Mouse (Mus musculus) frontal cortex, postnatal 36 days (tissue): ENCODE data around the gene Slc17a3.
A peak's percentile ranks its signal among the peaks of the same experiment; 100 is the strongest.

Experiments used
- DNase-seq, 2 experiments: peaks; one replicate each; pipeline ENCODE4 v3.0.0; 2022; ENCODE audit warnings: low spot score in 2 of 2

The Slc17a3 gene

DNA sequence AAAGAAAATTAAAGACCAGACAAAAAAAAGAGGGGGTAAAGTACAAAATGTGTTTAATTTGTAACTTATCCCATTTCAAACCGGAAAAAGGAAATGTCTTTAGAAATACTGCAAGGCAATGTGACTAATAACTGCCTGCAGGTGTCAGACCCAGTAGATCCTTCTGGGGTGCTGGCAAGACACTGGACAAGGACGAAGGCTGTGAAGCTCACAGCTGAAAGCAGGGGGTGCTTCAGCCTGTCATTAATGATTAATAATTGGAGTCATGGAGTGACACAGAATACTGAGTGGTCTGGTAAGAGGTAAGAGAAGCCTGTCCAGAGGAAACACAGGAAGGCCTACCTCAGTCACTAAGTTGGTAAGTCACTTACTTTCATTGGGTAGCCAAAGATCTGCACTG lies at the start of gene Slc17a3:
TSS of gene Slc17a3 (plus strand) at position 127 of the 400 bp plus-strand sequence.
- DNase-seq = no peak

DNA sequence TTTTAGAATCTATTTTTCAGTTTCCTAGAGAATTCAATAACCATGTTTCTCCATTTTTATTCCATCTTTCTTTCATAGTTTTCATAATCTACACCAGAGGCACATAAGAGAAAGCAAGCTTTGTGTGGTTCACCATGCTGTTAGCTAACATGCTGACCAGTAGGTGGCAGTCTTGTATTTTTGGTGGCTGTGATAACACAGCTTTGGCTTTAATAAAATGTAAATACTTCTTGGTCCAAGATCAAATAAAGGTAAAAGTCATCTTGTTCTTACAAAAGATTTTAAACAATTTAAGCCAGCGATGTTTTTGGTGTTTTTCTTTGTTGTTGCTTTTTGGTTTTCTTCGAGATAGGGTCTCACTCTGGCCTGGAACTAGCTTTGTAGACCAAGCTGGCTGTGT lies 46.7 kb upstream of the Slc17a3 start:
- peak; percentile 20 to 60 for DNase-seq

DNA sequence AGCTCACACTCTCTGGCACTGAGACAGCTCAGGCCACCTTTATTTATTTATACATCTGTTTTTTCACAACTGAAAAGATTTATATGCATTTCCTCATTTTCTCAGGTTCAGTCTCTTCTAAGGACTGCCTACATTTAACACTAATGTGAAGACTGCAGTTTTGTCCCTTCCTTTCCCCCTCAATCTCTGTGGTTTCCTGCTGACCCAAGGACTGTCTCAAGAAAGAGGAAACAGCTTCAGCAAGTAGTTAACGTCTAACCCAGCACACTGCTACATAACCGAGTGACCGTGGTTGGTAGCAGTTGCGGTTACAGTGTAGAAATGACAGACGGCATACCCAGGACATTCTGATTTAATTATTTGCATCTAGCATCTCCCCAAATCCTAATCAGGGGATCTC lies 39.8 kb upstream of the Slc17a3 start:
- DNase-seq = no peak

DNA sequence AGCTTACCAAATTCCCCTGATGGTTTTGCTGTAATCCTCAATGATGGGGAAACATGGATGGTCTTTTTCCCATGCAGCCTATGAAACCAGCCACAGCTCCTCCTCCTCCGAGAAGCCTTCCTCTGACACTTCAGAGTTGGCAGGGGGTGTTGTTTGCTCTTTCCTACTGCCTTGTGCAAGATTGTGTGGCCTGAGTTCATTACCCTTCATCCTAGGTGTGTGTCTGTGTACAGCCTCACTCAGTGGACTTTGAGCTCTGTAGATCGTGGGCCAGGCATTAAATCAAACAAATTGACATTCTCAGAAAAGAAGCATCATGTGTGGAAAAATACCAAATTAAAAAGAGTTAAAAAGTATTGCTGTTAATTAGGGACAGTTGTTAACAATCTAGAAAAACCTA lies 34.7 kb upstream of the Slc17a3 start:
- no peak for DNase-seq

DNA sequence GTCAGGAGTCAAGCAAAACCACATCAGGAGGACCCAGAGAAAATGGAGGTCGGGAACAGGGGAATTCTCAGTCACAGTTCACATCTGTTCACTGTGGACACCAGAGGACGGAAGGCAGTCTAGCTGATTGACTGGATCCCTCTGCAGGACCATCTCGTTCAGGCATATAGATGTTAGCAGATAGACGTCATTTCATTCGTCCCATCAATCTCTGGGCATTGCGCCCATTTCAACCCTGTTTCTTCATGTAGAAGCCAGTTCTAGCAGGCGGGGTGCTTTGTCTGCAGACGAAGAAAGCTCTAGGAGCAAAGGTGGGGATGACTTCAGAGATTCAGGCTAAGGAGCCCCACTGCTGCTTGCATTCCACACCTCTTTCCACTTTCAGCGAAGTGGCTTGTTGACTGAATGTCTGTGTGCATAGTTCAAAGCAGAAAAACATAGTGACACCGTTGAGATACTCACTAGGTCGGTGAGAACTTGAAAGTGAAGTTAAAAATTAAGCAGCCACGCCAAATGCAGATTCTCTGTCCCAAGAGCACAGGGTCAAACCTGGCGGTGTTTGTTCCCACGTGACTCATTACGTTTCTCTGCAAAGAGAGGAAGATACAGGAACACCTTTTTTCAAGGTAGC lies 32.7 kb upstream of the Slc17a3 start, which contains the start of gene Slc17a2:
TSS of gene Slc17a2 (plus strand) at position 572 of the 631 bp plus-strand sequence.
- no peak for DNase-seq

DNA sequence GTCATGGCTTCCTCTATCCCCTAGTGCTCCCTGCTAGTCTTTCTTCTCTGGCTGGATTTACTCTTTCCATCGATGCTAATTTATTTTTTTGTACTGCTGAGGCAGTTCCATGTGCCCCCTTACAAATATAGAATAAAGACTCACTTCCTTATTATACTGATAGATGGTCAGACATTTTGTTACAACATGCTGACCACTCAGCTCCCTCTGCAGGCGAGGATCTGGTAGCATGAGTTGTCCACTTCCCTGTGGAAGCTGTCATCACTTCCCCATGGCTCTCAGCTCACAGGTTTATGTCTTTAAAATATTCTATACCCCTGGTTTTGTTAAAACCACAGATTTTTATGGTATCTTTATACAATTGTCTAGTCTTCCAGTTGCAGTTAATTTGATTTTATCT lies 23.1 kb upstream of the Slc17a3 start:
- no peak for DNase-seq

DNA sequence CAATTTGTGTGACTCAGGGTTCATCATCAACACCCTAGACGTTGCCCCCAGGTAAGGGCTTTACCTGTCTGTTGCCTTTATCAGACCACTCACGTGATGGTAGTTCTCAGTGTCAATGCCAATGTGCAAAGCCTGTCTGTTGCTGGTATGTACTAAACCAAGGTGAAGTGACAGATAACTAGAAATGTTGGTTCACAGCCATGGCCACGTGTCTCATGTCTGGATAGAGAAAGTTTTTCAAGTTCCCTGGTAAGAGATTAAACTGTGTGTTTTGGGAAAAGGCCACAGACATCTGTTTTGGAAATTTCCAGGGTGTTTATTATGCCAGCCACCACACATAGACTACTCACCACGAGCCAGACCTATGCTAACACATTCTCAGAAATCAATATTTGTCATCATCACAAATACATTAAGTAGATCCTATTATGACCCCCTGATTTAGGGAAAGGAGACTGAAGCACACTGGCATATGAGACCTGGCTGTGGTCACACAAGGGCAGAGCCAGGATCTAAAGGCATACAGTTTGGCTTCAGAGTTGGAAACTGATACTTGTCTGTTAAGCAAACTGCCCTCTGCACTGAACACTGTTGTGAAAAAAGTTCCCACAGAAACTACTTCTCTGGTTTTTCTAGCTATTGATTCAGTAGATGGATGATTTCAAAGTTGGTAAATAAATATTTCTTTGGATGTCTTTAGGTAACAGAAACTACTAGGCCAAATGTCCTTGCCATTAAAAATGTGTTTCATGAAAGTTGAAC lies 18.9 kb upstream of the Slc17a3 start:
- DNase-seq = no peak

DNA sequence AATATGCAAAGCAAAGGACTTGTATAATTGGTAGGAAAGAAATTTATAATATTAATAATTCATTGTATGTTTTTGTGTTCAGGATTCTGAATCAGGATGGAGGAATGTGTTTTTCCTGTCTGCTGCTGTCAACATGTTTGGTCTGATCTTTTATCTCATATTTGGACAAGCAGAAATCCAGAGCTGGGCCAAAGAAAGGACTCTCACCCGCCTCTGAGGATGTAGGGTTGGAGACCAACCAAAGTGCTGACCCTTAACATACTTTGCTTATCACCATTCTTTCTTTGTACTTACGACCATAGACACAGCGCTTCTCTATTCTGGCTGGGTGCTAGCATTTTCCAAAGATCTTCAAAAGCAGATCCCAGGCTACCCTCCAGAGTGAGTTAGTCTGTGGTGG lies 17.0 kb upstream of the Slc17a3 start:
- DNase-seq = no peak

DNA sequence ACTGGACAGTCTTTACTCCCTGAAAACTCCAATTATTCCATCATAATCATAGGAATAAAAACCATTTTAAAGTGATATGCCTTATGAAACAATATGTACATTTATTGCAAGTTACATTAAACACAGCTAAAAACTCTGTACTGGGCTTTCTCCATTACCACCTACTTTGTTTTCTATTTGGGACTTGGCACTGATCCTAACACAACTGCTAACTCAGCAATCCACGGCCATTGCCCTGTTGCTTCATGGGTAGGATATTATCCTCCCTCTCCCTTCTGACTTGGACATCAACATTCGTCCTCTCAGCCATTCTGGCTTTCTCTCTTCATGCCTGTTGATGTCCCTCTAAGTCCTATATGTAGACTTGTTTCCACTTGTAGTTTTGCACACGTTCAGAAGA lies 12.6 kb upstream of the Slc17a3 start:
- no peak for DNase-seq

DNA sequence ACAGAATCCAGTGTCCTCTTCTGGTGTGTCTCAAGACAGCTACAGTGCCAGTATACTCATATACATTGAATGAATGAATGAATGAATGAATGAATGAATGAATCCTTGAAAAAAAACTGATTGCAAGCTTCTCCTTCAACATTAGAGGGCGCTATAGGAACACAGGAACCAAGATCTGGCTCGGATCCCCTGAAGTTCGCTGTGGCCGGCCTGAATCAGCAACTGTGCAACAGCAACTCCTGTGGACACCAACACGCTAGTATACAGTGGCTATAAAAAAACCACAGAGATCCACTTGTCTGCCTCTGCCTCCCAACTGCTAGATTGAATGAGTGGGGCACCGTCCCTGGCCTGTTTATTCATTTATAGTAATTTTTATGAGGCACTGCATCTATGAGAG lies 6.2 kb upstream of the Slc17a3 start:
- DNase-seq = no peak

DNA sequence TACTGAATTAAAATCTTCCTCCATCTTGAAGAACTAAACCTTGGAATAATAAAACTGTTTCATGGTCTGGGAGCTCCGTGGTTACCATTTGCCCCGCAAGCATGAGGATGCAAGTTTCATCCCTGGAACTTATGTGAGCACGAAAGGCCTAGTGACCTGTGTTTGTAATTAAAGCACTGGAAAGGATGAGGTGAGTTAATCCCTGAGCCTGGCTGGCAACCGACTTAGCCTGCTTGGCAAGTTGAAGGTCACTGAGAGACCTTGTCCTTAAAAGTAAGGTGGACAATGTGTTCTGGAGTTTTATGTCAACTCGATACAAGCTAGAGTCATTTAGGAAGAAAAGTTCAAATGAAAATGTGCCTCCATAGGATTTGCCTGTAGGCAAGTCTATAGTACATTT lies 4.4 kb upstream of the Slc17a3 start:
- DNase-seq = no peak

DNA sequence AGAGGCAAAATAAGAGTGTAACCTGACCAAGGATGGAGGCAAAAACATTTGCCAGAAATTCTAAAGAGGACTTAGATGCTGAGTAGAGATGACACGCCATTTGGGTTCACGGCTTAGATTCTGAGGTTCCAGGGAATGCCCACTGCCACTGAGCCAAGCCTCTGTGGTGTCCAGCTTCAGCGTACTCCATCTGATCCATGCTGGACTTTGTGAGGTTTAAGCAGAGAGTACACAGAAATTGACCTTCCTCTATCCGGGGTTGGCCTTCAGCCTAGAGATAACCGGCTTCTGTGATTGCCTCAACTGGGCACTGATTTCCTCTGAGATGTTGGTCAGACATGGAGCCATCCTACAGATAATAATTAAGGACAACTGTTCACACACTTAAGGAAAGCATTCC lies 2.6 kb upstream of the Slc17a3 start:
- DNase-seq = no peak

DNA sequence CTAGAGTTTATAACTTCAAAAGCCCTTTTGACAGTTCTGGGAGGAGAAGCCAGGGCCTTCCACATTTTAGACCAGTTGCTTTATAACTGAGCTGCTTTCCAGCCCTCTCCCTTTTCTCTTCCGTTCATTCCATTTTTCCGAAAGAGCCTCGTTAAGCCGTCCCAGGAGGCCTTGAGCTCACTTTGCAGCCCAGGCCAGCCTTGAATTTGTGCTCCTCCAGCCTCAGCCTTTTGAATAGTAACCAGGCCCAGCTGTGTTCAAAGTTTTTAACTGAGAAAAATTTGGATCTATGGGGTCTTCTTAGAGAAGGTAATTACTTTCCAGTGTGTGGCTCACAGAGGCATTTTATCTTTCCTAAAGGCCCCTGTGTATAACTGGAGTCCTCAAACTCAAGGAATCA lies 6.6 kb downstream of the Slc17a3 start:
- no peak for DNase-seq

DNA sequence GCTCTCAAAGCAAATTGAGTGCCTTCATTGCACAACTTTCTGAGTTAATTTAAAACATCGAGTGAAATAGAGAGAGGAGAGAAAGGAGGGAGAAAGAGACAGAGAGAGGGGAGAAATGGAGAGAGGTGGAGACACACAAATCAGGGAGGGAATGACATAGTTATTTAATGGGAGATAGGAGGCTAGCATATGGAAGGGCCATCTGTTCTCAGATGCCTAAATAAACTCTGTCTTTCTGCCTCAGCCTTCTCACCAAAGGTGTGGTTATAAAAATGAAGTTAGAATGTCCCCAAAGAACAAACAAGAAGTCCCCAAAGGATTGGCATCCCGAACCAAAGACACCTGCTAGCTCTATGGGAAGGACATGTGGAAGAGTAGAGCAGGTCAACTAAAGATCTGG lies 10.1 kb downstream of the Slc17a3 start:
- DNase-seq = peak in 1 of 2 experiments; percentile 64

DNA sequence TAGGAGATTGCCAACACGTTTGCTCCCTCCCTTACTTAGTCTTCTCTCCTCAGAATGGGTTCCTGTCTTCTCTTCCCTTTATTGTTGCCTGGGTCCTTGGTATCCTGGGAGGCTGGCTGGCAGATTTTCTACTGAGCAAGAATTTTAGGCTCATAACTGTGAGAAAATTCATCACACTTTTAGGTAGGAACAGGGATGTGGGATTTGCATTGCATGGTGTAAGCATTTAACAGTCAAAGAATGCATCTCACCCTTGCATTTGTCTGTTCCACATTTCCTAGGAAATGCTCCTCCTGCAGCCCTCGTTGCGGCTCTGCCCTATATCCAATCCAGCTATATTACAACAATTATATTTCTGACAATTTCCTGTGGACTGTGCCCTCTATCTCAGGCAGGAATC lies 17.2 kb downstream of the Slc17a3 start:
- no peak for DNase-seq

DNA sequence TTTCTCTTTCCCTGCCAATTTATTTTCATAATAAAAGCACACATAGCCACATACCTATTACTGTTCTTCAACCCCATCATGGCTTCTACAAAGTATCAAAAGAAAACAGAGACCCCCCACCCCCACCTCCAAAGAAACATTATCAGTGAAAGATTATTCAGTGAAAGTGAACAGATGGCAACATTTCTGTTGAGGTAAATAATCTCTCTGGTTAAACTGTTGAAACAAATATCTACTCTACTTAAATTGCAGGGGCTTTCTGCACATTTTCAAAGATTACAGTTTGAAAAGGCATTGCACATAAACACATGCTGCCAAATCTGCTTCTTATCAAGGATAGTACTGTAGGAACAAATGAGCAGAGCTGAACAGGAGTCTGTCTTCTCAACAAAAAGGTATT lies 22.6 kb downstream of the Slc17a3 start:
- no peak for DNase-seq

DNA sequence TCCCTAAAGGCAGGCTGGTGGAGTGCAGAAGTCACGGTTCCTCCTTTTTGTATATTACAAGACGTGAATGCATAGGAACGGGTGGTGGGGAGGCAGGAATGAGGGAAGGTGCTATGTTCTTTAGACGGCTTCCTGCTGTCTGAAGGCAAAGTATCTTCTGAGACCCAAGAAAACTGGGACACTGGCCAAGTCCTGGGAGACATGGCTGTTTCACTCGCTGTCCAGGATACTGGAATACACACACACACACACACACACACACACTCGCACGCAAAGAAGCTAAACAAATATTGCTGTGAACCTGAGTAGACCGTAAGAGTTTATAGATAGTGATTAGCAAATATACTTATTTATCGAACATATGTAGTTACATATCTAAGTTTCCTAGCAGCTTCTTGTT lies 25.5 kb downstream of the Slc17a3 start:
- DNase-seq = no peak

DNA sequence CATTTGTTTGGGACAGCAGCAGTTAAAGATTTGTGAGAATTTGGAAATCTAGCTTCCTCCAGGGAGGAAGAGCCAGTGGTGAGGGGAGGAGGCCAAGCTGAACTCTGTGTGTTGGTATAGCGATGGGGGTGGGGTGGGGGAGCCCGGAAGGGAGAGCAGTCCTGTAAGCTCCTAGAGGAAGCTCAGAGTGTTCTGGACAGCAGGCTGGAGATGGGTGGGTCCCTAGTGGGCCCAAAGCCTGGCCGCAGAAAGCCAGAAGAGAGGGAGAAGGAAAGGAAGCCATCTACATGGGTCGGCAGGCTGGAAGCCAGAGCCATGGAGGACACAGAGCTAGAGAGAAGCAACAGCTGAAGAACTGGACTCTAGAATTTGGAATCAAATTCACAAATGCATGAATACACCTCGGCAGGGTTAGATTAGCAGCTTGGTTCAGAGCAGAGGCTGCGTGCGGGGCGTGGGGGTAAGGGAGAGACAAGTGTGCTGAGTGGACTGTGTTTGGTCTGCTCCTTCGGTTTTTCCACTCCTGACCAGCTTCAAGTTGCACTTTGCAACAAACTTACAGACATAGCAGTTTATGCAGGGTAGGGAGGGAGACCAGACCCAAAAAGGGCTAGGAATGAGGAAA lies 27.0 kb downstream of the Slc17a3 start:
- DNase-seq = no peak

DNA sequence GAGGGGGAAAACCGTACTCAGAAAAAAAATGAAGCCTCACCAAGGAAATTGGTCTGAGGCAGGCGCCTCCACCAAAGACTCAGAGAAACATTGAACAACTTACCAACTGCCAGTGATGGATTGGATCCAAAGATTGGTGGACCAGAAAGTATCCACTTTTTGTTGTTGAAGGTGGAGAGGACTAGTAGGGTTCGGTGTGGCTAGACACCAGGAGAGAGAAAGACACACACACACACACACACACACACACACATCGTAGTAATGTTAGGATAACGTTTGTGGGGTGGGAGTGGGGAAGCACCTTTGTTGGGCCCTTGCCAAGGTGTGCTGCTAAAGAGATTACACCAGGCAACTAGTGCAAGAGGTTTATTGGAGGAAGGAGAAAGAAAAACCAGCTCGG lies 27.8 kb downstream of the Slc17a3 start:
- DNase-seq = no peak

DNA sequence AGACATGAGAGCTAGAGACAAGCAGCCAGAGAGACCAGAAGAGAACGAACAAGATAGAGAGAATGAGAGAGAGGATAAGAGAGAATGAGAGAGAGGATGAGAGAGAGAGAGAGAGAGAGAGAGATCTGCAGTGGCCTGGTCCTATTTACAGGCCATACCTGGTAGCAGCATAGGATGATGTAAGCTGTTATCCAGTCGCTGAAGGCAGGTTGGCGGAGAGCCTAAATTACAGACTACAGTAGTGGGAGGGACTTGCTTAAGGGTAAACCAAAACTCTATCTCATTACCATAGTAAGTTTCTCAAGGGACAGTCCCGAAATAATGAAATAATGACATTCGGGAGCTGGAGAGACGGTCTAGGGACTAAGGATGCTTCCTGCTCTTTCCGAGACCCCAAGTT lies 28.2 kb downstream of the Slc17a3 start, which contains the start of gene Slc17a1:
TSS of gene Slc17a1 (plus strand) at position 346 of the 400 bp plus-strand sequence.
- no peak for DNase-seq

DNA sequence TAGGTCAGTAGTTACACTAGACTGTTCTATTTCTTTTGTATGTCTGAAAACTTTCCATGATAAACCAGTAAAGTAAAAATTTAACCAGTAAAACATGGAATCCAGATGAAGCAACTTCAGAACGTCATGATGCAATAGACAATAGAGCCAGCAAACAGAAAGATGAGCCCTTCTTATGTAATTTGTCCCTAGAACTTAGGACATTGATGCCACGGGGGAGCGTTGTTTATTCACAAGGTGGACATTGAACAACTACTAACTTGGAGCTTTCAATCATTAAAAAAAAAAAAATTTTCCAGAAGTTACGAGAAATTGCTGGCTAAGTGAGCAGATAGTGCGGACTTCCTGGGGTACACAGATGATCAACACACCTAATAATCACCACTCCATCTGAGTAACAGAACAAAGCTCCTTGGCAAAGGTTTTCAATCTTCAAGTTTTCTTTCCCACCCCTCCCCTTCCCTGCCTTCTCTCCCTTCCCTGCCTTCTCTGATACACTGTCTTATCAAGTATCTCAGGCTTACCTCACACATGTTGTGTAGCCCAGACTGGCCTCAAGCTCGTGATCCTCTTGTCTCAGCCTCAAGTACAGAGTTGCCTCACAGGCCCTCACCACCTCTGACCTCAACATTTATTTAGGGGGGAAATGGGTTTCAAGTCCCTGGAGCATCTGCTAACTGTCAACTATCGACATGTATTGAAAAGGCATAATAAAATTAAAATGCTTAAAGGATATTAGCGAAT lies 29.7 kb downstream of the Slc17a3 start:
- DNase-seq = no peak

DNA sequence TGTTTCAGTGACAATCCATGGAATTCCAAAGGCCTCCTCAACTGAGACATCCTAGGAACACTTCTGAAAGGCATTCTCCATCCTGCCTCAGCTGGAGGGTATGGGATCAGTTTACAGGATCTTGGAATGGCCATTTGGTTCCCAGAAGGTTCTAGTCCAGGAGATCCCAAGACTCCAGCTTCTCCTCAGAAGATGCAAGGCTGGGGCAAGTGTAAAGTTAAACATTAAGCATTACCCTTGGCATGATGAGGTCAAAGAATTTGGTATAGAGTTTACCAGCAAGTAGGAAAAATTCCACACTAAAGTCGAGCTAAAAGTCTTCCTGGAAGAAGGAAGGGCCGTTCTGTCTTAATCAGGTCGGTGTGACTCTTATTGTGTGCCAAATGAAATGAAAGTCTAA lies 30.8 kb downstream of the Slc17a3 start:
- no peak for DNase-seq
